Mouse (Mus musculus): ENCODE data around the gene Ubl5.

- TF ChIP-seq CTCF (IDR thresholded peaks at IDR 0.05; ENCODE audit: insufficient read depth, low read length) (no peak), POLR2A (IDR thresholded peaks at IDR 0.05; ENCODE audit: borderline replicate concordance, extremely low read depth, low read depth, low read length) (no peak)
These were observed 21.3 kb downstream of the Ubl5 start for GRCm38 (mm10) chr9:20663956-20664355.

All from lung, adult 2 months (tissue).